Mouse (Mus musculus) brain, embryonic 18.5 days (tissue): ENCODE data around the gene 4933415A04Rik.

ENCODE experiments used
- DNase-seq: peaks from one replicate; pipeline ENCODE4 v3.0.0-alpha.2; 2012; ENCODE audit warnings: low read depth, low spot score

4933415A04Rik gene

DNA sequence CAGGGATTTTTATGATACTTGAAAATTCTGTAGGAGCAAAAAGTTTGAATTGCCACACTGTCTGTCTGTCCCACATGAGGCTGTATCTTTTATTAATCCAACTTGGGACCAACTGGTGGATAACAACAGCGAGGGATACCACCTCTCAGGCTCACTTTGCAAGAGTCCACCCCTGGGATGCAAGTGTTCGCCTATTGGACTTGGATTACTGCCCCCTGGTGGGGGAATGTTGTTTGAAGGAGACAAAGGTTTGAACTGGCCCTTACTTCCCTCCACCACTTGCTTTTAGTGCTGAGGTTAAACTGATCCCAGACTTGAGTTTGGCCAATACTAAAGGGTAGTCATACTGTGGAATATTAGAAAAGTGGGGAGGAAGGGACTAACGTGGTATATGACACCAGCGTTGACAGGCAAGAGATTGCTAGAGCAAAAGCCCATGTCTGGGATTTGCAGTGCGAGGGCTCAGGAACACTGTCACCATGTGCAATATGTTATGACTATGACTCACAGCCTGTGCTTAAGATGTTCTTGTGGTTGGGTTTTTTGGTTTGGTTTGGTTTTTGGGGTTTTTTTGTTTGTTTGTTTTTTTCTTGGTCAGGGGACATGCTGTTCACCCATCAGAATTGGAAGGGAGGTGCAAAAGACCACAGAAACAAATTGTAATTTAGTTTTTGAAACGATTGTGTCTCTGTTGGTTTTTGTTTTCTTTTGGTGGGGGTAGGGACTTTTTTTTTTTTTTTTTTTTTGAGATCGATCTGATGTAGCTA, at the start of gene 4933415A04Rik:
Gene 4933415A04Rik (plus strand): TSS at position 717 of the 767 bp plus-strand sequence.
- no peak for DNase-seq

DNA sequence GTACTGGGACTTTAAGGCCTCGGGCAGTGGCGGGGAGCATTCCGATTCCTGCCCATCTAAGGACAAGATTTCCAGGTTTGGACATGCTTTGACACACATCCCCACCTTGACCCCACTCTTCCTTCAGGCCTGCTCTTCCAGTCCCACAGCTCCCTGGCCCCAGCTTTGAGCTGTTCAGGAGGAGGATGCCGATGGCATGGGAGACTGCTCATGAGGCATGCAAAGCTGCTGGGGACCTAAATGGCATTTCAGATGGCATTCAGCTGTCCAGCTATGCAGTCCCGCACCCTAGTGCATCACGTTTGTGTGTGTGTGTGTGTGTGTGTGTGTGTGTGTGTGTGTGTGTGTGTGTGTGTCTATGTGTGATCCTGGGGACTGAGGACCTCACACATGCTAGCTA, 49.8 kb upstream of the 4933415A04Rik start:
- DNase-seq: no peak

DNA sequence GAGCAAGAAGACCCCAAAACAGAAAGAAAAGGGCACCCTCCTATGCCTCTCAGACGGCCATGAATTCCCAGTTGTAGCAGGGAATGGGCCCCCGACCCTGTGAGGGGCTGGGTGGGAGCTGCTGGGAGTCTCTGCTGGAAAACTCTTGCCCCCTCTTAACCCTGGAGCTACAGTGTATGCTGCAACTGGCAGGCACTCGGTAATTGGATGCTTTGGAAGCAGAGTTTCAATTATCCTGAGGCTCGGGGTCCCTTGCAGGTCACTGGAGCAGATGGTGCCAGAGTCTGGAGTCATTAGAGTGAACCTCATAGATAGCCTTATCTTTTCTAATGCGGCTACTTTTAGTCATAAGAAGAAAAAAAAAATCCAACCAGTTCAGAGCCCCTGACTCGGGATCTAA, 47.0 kb upstream of the 4933415A04Rik start:
- DNase-seq: no peak

DNA sequence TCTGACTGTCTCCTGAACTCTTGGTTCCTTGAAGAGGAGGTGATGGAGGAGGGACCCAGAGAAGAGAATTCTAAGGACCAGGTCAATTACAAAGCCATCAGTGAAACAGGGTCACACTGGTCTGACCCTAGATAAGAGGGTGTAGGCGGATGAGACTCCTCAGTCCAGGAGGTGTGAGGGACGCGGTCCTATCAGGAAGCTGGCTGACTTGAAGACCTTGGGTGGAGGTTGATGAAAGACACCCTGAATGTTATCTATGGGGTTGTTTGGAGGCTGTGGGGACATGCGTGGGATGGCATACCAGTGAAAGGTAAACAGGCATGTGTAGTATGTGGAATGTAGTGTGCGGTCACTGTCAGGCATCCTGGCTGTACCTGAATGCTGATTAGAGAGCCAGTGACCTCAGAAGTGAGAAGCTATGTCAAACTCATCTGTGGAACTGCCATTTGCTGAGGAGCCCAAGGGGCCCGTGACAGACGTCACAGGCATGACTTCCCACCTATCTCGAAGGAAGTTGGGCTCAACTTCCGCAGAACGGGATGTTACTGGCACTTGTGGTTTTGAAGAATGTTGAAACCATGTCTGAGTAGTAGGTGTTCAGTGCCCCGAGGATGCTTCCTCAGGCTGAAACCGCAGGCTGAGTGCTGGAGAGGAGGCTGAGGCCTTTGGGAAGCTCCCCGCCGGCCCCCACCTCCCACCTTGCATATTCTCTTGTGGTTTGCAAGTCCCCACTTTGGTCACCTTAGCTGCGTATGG, 43.0 kb upstream of the 4933415A04Rik start:
- DNase-seq: no peak

DNA sequence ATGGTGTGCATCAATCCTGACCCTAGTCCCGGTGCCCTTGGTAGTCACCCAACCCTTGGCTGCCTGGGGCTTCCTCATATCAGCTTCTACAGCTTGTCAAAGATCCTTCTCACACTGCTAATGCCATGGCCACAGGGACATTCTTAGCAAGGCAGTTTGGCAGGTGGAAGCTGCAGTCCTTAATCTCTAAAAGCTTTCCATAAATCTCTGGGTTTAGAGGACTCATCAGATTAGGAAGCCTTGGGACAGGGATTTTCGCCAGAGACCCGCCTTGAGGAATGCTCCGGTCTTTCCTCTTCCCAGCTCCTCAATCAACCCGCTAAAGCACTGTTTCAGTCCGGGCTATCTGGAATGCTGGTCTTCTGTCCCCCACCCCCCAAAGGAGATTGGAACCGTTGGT, 42.0 kb upstream of the 4933415A04Rik start:
- no peak for DNase-seq

- no peak for DNase-seq
Observed at GRCm38 (mm10) chr11:43545873-43546475, 40.9 kb upstream of the 4933415A04Rik start.

GRCm38 (mm10) chr11:43546678-43547077, 40.2 kb upstream of the 4933415A04Rik start:
- no peak for DNase-seq

- DNase-seq: peak; percentile 47
Observed at GRCm38 (mm10) chr11:43548148-43548547, 38.7 kb upstream of the 4933415A04Rik start.

DNA sequence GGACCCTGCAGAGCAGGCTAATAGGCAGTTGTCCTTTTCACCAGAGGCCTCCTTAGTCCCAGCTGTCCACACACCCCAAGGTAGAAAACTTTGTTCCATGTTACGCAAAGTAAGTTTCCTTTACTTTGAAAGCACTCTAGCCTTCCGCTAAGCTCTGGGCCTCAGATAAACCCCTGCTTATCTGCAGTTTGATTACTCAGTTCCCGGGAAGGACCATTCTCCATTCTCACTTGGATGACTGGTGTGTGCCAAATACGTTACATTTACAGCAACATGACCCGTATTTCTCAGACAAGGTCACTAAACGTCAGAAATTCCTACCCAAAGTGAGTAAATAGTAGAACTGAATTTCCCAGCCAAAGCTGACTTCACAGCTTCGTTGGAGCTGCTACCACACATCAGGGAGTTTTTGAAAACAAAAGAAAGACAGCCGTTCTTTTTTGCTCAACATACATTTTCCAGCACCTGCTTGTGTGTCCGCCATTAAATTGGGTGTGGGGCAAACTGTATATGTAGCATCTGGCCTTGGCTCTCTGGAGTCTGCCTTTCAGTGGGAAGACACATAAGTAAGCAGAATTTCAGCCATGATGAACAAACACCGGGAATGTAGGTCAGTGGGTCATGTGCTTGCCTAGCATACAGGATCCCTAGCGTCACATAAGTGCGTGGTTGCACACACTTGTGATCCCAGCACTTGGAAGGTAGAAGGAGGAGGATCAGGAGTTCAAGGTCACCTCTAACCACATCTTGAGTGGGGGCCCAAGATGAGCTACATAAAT, 38.0 kb upstream of the 4933415A04Rik start:
- no peak for DNase-seq

DNA sequence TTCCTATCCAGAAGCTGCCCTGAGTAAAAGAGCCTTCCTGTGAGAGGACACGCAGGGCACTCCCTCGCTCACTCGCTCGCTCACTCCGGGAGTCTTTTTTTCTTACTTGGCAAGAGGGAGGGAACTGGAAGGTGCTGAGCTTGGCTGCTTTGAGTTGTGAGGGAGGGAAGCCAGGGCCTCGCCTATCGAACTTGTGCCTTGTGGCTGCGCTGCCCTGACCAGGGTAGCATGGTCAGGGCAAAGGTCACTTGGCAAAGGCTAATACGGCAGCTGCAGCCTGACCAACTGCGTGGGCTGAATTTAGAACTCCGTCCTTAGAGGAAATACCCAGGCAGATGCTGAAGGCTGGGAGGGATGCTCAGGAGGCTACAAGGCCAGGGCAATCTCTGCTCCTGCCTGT, 37.1 kb upstream of the 4933415A04Rik start:
- no peak for DNase-seq

DNA sequence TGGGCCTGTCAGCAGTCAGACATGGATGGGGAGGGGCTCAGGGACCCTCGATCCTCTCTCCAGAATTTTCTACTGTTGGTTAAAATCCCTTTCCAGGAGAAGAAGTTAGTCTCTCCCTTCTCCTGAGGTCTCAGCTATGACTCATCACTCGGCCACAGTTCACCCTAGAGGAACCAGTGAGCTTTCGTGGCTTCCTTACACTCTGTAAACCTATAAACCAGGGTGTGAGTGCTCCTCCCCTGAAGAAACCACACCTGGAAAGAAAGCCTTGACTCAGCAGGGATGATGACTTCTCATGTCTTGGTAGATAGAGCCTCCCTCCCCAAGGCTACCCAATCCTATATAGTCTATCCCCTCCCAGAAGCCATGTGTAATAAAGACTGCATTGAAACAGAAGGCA, 35.1 kb upstream of the 4933415A04Rik start:
- no peak for DNase-seq

GRCm38 (mm10) chr11:43552675-43553074, 34.2 kb upstream of the 4933415A04Rik start:
- no peak for DNase-seq

DNA sequence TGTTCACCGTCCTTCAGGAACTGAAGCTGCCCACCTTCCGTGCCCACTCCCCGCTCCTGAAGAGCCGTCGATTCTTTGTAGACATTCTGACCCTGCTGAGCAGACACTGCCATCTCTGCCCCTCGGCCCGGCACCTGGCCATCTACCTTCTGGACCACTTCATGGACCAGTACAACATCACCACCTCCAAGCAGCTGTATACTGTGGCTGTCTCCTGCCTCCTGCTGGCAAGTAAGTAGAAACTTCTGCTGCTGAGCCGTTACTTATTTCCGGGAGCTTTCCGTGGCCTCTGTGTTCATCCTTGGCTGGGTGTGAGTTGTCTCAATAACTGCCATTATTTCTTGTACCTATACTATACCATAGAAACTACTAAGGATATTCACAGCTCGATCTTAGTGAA, 30.3 kb upstream of the 4933415A04Rik start:
- no peak for DNase-seq

- DNase-seq: no peak
Observed at GRCm38 (mm10) chr11:43559515-43560292, 27.1 kb upstream of the 4933415A04Rik start.

GRCm38 (mm10) chr11:43563654-43564244, 23.1 kb upstream of the 4933415A04Rik start:
- no peak for DNase-seq

- DNase-seq: no peak
Observed at GRCm38 (mm10) chr11:43565414-43565813, 21.4 kb upstream of the 4933415A04Rik start.

- no peak for DNase-seq
Observed at GRCm38 (mm10) chr11:43565852-43566251, 21.0 kb upstream of the 4933415A04Rik start.

- no peak for DNase-seq
Observed at GRCm38 (mm10) chr11:43566696-43567095, 20.1 kb upstream of the 4933415A04Rik start.

- no peak for DNase-seq
Observed at GRCm38 (mm10) chr11:43568263-43568662, 18.6 kb upstream of the 4933415A04Rik start.

- DNase-seq: no peak
Observed at GRCm38 (mm10) chr11:43569188-43569587, 17.7 kb upstream of the 4933415A04Rik start.

GRCm38 (mm10) chr11:43569595-43569994, 17.2 kb upstream of the 4933415A04Rik start:
- no peak for DNase-seq
